Mouse (Mus musculus) urinary bladder, postnatal 36 days (tissue): ENCODE data around the gene Pigf.

Experiments used
- DNase-seq, 2 experiments: peaks; one replicate each; pipeline ENCODE4 v3.0.0; 2022; ENCODE audit warnings: low spot score in 2 of 2, mixed read lengths in 1 of 2

Pigf gene

GRCm38 (mm10) chr17:87036141-87037073 is 11.2 kb upstream of the Pigf start:
- no peak for DNase-seq

- DNase-seq = no peak
Measured at GRCm38 (mm10) chr17:87024491-87025242, 539 bp downstream of the Pigf start.

- no peak for DNase-seq
Measured at GRCm38 (mm10) chr17:87019692-87020091, 5.5 kb downstream of the Pigf start.

- no peak for DNase-seq
Measured at GRCm38 (mm10) chr17:87011301-87012019, 13.7 kb downstream of the Pigf start.

- DNase-seq = no peak
Measured at GRCm38 (mm10) chr17:87008950-87009349, 16.3 kb downstream of the Pigf start.

- no peak for DNase-seq
Measured at GRCm38 (mm10) chr17:86997323-86997722, 27.9 kb downstream of the Pigf start.

GRCm38 (mm10) chr17:86991306-86991705 is 33.9 kb downstream of the Pigf start:
- DNase-seq = no peak

GRCm38 (mm10) chr17:86988601-86989184 is 36.5 kb downstream of the Pigf start:
- DNase-seq = no peak

GRCm38 (mm10) chr17:86988161-86988560 is 37.0 kb downstream of the Pigf start:
- DNase-seq = no peak

- no peak for DNase-seq
Measured at GRCm38 (mm10) chr17:86986449-86987138, 38.6 kb downstream of the Pigf start.

- peak in 1 of 2 experiments; percentile 44 for DNase-seq
Measured at GRCm38 (mm10) chr17:86982497-86982896, 42.7 kb downstream of the Pigf start.

GRCm38 (mm10) chr17:86981701-86982100 is 43.5 kb downstream of the Pigf start:
- no peak for DNase-seq

- DNase-seq = no peak
Measured at GRCm38 (mm10) chr17:86981205-86981604, 44.0 kb downstream of the Pigf start.

GRCm38 (mm10) chr17:86978496-86978895 is 46.7 kb downstream of the Pigf start:
- no peak for DNase-seq

- DNase-seq = no peak
Measured at GRCm38 (mm10) chr17:86976387-86976786, 48.8 kb downstream of the Pigf start.

- DNase-seq = no peak
Measured at GRCm38 (mm10) chr17:86973097-86973496, 52.1 kb downstream of the Pigf start.

GRCm38 (mm10) chr17:86971860-86972259 is 53.3 kb downstream of the Pigf start:
- DNase-seq = no peak

GRCm38 (mm10) chr17:86971036-86971435 is 54.2 kb downstream of the Pigf start:
- DNase-seq = no peak

- no peak for DNase-seq
Measured at GRCm38 (mm10) chr17:86970026-86970750, 55.0 kb downstream of the Pigf start.

- no peak for DNase-seq
Measured at GRCm38 (mm10) chr17:86969582-86969981, 55.6 kb downstream of the Pigf start.
